Mouse (Mus musculus) limb, embryonic 13.5 days (tissue): ENCODE measurements around the gene Hinfp. TPM values are rescaled to one million over a fixed set of nuclear protein-coding genes. Genes with fewer than 3 reads are reported as not detected.
"Not testable (repeated sequence)": the region's sequence is repeated elsewhere in the genome, so short reads cannot be mapped to it uniquely, and the experiment has no call there.

Experiments
- ATAC-seq: fragments of 200-750 bp; cut with Nextera tagmentation; 2 replicates; pipeline ENCODE4 v1.8.0; 2017; ENCODE audit warnings: low read depth, moderate number of reproducible peaks, moderate TSS enrichment; ENCODE audit not compliant: low FRiP score
- H3K27ac ChIP-seq: fragments of 300-500 bp; sonication (generic); 2 replicates; pipeline ENCODE4 v1.5.1; 2015; ENCODE audit warnings: inconsistent platforms, mild to moderate bottlenecking, moderate library complexity
- H3K27me3 ChIP-seq: fragments of 300-500 bp; sonication (generic); 2 replicates; pipeline ENCODE4 v1.6.1; 2015; ENCODE audit warnings: mild to moderate bottlenecking, inconsistent platforms
- H3K36me3 ChIP-seq: fragments of 300-500 bp; sonication (generic); 2 replicates; pipeline ENCODE4 v1.6.1; 2015; ENCODE audit warnings: inconsistent platforms, mild to moderate bottlenecking, moderate library complexity
- H3K4me1 ChIP-seq: fragments of 300-500 bp; sonication (generic); 2 replicates; pipeline ENCODE4 v1.6.1; 2015; ENCODE audit warnings: inconsistent platforms
- H3K4me2 ChIP-seq: fragments of 300-500 bp; sonication (generic); replicated peaks from 2 replicates; pipeline ENCODE4 v1.6.1; 2015; ENCODE audit warnings: inconsistent platforms, mild to moderate bottlenecking, moderate library complexity
- H3K4me3 ChIP-seq: fragments of 300-500 bp; sonication (generic); 2 replicates; pipeline ENCODE4 v1.5.1; 2015; ENCODE audit warnings: moderate library complexity, mild to moderate bottlenecking, inconsistent platforms
- H3K9ac ChIP-seq: fragments of 300-500 bp; sonication (generic); 2 replicates; pipeline ENCODE4 v1.6.1; 2015; ENCODE audit warnings: mild to moderate bottlenecking, inconsistent platforms
- H3K9me3 ChIP-seq: fragments of 300-500 bp; sonication (generic); 2 replicates; pipeline ENCODE4 v1.6.1; 2016; ENCODE audit warnings: inconsistent platforms
- WGBS: fragments of 180-500 bp; shearing (Covaris S2); methylation state at CpG from one replicate; pipeline ENCODE4 v1.1.7; 2015; 5-methylcytosine and 5-hydroxymethylcytosine counted together
- polyA plus RNA-seq: library from polyadenylated mRNA; unstranded; fragments of >200 nt; fragmentation: Nextera tagmentation; extraction: Ambion mirVana; gene quantifications from 2 replicates; pipeline ENCODE4 v1.2.1, GENCODE M21; 2015

The Hinfp gene
- polyA plus RNA-seq, 1 experiment from 2014 or later, result 29.6 TPM

DNA sequence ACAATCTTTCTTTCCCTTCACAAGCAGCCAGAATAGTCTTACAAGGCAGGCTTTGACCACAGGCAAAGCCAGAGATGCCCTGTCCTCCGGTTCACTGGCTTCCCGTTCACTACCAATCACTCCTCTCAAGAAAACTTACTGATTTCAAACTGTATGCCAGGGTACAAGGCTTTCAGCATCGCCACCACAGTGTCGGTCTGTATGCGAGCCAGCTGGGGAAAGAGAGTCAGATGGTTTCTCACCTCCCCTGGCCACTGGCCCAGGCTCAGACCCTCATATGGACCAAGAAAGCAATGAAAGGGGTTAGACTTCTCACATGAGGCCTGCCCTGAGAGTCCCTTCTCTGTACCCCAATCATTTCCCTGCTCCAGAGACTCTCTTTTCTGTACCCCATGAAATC is 36.0 kb upstream of the Hinfp start:
- Histone ChIP-seq H3K36me3 (peaks cover 55% of the 10 kb centered on the region), H3K4me1 (peaks cover 20% of the 10 kb centered on the region), H3K27me3 (no peaks in the 10 kb centered on the region), H3K27ac (no peak overlapping the region), H3K4me3 (peak overlapping the region; percentile 0; the same call in 1 of the 2 replicates), H3K9me3 (no peaks in the 10 kb centered on the region), H3K4me2 (no peak overlapping the region), H3K9ac (0 out of 2 replicates have a peak overlapping the region, but pooled peaks have one; percentile 19)
- ATAC-seq, result no peak
- 87% methylated on average over 5 of the region's 5 CpGs for WGBS

DNA sequence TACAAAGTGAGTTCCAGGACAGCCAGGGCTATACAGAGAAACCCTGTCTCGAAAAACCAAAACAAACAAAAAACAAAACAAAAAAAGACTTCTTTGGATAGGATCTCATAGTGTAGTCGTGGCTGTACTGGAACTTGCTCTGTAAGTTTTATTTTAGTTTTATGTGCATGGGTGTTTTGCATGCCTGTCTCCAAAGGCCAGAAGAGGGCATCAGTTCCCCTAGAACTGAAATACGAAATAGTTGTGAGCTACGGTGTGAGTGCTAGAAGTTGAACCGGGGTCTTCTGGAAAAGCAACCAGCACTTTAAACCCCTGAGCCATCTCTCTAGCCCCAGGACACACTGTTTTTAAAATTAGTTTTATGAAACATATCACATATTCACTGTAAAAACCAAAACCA is 33.1 kb upstream of the Hinfp start:
- no peak overlapping the region for H3K4me3 ChIP-seq
- peaks cover 26% of the 10 kb centered on the region for H3K4me1 ChIP-seq
- no peaks in the 10 kb centered on the region for H3K27me3 ChIP-seq
- H3K36me3 ChIP-seq, result peaks cover 51% of the 10 kb centered on the region
- no peaks in the 10 kb centered on the region for H3K9me3 ChIP-seq
- WGBS, result 80% methylated on average over 5 of the region's 5 CpGs
- H3K4me2 ChIP-seq, result no peak overlapping the region
- no peak overlapping the region for H3K27ac ChIP-seq
- no peak overlapping the region for H3K9ac ChIP-seq
- ATAC-seq, result no peak

DNA sequence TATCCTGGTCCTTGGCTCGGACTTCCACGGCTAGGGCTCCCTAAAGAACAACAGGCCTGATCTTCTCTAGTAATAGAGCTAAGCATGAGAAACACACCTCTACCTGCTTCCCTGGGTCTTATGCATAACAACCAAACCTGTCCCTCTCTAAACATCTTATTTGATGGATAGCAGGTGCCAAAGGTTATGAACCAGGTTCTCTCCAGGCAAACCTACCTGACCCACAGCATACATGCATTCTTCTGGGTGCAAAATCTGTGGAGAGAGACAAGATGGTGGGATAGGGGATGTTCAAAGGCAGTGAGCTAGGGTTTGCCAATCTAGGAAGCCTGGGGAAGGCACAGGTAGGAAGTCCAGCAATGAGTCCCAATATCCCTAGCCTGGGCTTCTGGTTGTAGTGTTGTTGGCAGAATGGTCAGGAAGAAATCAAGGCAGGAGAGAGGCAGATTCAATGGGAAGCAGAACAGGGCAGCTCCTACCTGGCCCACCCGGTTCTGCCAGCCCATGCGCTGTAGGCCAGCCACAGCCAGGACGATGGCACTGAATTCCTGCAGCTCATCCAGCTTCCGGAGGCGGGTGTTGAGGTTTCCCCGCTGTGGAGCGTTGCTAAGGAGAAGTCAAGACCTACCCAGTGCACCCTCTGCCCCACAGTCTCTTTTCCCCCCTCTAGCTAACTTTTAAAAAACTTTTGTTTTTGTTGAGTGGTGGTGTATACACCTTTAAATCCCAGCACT is 32.1 kb upstream of the Hinfp start:
- no peak for ATAC-seq
- peaks cover 61% of the 10 kb centered on the region for H3K36me3 ChIP-seq
- no peaks in the 10 kb centered on the region for H3K9me3 ChIP-seq
- peaks cover 20% of the 10 kb centered on the region for H3K4me1 ChIP-seq
- H3K27ac ChIP-seq, result 0 out of 2 replicates have a peak overlapping the region, but pooled peaks have one; percentile 28
- peak overlapping the region; percentile 99; the same call in 1 of the 2 replicates for H3K9ac ChIP-seq
- H3K27me3 ChIP-seq, result no peaks in the 10 kb centered on the region
- H3K4me3 ChIP-seq, result peak overlapping the region; percentile 92
- WGBS, result 75% methylated on average over 9 of the region's 9 CpGs
- peak overlapping the region; percentile 73 for H3K4me2 ChIP-seq

DNA sequence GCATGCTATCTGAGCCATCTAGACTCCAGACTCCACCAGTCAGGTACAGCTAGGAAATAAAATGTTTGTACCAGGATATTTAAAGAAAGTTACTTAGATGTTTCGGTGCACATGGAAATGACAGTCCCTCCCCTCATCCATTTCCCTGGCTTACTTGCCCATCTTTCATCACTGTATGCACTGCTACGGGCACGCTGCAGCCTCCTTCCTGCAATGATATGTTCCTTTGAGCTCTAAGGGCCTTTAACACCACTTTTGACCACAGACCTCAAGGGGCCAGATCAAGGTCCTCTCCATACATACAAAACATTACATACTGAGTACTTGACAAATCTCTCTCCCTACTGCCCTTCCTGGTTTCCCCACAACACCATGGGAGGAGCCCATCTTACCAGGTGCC is 31.5 kb upstream of the Hinfp start:
- H3K27ac ChIP-seq, result peak overlapping the region; percentile 48; the same call in 1 of the 2 replicates
- peak overlapping the region; percentile 99 for H3K9ac ChIP-seq
- H3K4me1 ChIP-seq, result peaks cover 20% of the 10 kb centered on the region
- peak overlapping the region; percentile 92 for H3K4me3 ChIP-seq
- 76% methylated on average over 3 of the region's 3 CpGs for WGBS
- H3K27me3 ChIP-seq, result no peaks in the 10 kb centered on the region
- H3K36me3 ChIP-seq, result peaks cover 67% of the 10 kb centered on the region
- no peaks in the 10 kb centered on the region for H3K9me3 ChIP-seq
- peak overlapping the region; percentile 73 for H3K4me2 ChIP-seq
- no peak for ATAC-seq

DNA sequence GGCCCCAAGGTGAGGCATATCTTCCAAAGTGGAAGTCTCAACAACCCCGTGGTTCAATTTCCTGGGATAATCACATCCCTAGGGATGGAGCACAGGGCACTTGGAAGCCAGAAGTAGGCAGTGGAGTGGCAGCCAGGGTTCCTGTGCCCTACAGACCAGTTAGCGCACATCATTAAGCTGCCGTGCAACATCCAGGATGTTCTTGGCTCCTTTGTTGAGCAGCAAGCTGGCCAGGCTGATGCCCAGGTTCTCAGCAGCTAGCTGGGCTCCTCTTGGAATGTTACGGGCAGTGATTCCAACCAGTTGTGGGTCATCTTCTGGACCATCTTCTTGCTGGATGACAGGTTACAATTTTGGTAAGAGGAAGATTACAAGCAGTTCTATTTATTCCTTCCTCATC is 31.0 kb upstream of the Hinfp start:
- Histone ChIP-seq H3K36me3 (peaks cover 70% of the 10 kb centered on the region), H3K4me3 (peak overlapping the region; percentile 92), H3K4me1 (peaks cover 20% of the 10 kb centered on the region), H3K27ac (peak overlapping the region; percentile 48; the same call in 1 of the 2 replicates), H3K4me2 (peak overlapping the region; percentile 73), H3K9ac (peak overlapping the region; percentile 99)
- H3K9me3 ChIP-seq, H3K27me3 ChIP-seq, ATAC-seq: not testable (repeated sequence)
- 33% methylated on average over 4 of the region's 4 CpGs for WGBS

DNA sequence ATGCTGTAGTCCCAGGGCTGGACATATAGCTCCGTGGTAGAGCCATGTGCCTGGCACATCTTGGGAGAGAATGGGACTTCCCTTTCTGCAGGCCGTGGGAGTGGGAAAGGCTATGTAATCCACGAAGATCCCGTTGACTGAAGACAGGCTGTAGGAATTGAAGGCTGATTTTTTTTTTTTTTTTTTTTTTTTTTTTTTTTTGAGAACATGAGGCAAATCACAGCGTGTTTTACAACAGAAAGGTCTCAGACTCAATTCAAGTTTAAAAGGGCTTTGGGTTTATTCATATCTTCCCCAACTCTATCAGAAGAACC is 30.6 kb upstream of the Hinfp start:
- no peaks in the 10 kb centered on the region for H3K27me3 ChIP-seq
- 2% methylated on average over 5 of the region's 5 CpGs for WGBS
- H3K4me3 ChIP-seq, result peak overlapping the region; percentile 92
- peak overlapping the region; percentile 73 for H3K4me2 ChIP-seq
- no peaks in the 10 kb centered on the region for H3K9me3 ChIP-seq
- H3K9ac ChIP-seq, result peak overlapping the region; percentile 99
- peak overlapping the region; percentile 97; the same call in 1 of the 2 replicates for H3K27ac ChIP-seq
- peaks cover 70% of the 10 kb centered on the region for H3K36me3 ChIP-seq
- no peak for ATAC-seq
- H3K4me1 ChIP-seq, result peaks cover 20% of the 10 kb centered on the region

DNA sequence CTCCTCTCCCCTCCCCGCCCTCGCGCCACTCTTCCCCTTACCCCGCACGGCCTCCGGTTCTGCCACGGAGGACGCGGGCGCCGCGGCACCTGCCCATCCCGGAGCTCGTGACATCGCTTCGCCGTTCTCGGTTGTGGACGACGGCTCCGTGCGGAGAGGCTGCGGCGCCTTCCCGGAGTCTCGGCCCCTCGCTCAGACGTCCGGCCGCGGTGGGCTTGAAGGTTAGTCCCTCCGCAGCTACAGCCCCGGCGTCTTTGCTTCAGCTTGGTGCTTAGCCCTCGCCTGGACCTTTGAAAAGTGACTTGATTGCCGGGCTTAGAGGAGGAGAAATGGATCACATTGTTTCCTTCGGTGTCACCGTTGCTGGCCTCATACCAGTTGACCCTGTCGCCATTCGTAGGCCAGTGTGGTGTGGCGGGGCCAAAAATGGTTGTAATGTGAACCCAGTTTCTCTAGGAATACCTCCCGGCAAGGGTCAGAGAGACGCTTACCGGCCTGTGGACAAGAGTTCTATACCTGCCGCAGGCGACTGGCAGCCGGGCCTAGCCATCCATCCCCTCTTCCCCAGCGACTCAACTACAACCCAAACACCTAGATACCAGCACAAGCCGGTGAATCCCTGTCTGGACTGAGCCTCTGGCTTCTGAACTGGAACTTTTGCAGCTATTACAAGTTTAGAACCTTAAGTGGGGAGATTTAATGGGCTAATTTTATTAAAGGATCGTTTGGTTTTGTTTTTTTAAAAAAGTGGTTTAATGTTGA is 30.0 kb upstream of the Hinfp start:
- H3K9me3 ChIP-seq, result no peaks in the 10 kb centered on the region
- H3K27ac ChIP-seq, result peak overlapping the region; percentile 97
- no peaks in the 10 kb centered on the region for H3K27me3 ChIP-seq
- peaks cover 20% of the 10 kb centered on the region for H3K4me1 ChIP-seq
- H3K9ac ChIP-seq, result peak overlapping the region; percentile 99
- 0 out of 2 replicates have a peak, but pooled peaks have one; percentile 4 for ATAC-seq
- peak overlapping the region; percentile 73 for H3K4me2 ChIP-seq
- H3K4me3 ChIP-seq, result peak overlapping the region; percentile 92
- 0% methylated on average over 50 of the region's 50 CpGs for WGBS
- H3K36me3 ChIP-seq, result peaks cover 70% of the 10 kb centered on the region

DNA sequence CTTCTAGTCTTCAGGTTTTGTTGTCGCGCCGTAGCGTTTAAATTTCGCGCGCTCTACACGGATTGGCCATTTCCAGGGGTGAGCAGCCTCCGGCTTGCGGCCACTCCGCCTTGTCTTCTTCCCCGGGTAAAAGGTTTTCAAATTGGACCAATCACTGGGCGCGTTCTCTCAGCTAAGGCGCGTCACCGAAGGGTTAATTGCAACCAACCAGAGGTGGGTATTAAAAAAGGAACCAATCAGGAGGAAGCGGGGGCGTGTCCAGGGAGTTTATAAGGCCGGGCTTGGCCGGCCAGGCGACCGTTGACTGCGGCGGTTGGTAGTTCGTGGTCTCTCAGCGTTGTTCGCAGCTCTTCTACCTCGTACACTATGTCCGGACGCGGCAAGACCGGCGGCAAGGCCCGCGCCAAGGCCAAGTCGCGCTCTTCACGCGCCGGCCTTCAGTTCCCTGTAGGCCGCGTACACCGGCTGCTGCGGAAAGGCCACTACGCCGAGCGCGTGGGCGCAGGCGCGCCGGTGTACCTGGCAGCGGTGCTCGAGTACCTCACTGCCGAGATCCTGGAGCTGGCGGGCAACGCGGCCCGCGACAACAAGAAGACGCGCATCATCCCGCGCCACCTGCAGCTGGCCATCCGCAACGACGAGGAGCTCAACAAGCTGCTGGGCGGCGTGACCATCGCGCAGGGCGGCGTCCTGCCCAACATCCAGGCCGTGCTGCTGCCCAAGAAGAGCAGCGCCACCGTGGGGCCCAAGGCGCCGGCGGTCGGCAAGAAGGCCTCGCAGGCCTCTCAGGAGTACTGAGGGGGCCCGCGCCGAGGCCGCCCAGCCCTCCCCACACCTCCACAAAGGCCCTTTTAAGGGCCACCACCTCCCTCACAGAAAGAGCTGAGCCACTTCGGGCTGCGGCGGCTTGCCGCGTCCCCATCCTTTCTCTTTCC is 29.2 kb upstream of the Hinfp start, which contains the start of gene H2afx:
TSS of gene H2afx (plus strand) at position 299 of the 935 bp plus-strand sequence.
- Histone ChIP-seq H3K4me1 (peaks cover 20% of the 10 kb centered on the region), H3K36me3 (peaks cover 74% of the 10 kb centered on the region), H3K9ac (peak within 1 kb of the TSS; percentile 99), H3K27me3 (no peaks in the 10 kb centered on the region), H3K9me3 (no peaks in the 10 kb centered on the region), H3K27ac (peak within 1 kb of the TSS; percentile 97), H3K4me3 (peak within 1 kb of the TSS; percentile 92), H3K4me2 (peak within 1 kb of the TSS; percentile 73)
- ATAC-seq, result peak; percentile 97
- under 1% methylated on average over 91 of the region's 91 CpGs for WGBS

DNA sequence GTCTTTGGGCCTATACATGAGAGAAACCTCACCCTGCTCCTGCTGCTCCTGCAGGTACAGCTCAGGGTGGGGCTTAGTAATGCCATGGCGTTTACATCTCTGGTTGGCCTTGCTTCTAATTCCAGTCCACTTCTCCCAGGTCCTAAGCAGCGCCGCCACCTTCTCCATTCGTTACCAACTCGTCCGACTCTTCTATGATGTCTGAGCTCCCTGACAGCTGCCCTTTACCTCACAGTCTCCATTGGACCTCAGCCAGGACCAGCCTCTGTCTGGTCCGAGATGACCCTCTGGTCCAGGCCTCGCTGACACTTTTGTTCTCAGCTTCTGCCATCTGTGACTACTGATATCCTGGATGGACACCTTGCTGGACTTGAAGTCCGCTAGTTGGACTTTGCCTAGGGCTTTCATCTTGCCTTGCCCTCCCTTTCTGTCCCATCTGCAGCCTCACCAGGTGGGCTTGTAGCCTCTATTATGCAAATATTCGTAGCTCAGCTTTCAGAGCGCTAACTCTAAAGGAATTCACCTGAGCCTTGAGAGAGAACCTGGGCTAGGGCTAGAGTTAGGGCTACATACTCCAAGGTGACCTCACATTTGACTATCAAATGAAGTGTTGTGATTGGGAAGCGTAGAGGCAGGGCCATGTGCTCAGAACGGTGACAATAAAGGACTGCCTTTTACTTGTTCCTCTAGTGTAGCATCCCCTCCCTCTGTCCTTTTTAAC is 27.6 kb upstream of the Hinfp start:
- no peak overlapping the region for H3K4me3 ChIP-seq
- H3K27ac ChIP-seq, result no peak overlapping the region
- peaks cover 73% of the 10 kb centered on the region for H3K36me3 ChIP-seq
- 97% methylated on average over 13 of the region's 13 CpGs for WGBS
- no peak for ATAC-seq
- H3K27me3 ChIP-seq, result no peaks in the 10 kb centered on the region
- no peak overlapping the region for H3K4me2 ChIP-seq
- H3K9ac ChIP-seq, result no peak overlapping the region
- peaks cover 21% of the 10 kb centered on the region for H3K4me1 ChIP-seq
- no peaks in the 10 kb centered on the region for H3K9me3 ChIP-seq

DNA sequence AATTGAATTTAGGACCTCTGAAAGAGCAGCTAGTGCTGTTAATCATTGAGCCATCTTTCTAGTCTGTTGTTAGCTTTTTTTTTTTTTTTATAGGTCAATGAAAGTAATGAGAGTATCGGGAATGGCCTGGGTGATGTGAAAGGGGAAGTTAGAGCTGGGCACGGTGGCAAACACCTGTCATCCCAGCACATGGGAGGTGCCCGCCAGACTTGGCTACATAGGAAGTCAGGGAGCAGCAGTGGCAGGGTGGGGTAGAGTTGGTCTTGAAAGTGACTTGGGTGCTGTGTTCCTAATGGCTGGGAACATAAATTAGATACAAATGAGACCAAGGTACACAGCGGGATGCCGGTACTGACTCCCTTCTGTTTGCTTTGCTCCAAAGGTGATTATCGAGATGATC is 25.3 kb upstream of the Hinfp start:
- no peaks in the 10 kb centered on the region for H3K9me3 ChIP-seq
- no peak overlapping the region for H3K4me2 ChIP-seq
- H3K4me1 ChIP-seq, result peaks cover 12% of the 10 kb centered on the region
- no peaks in the 10 kb centered on the region for H3K27me3 ChIP-seq
- H3K4me3 ChIP-seq, result no peak overlapping the region
- 87% methylated on average over 6 of the region's 6 CpGs for WGBS
- H3K36me3 ChIP-seq, result peaks cover 57% of the 10 kb centered on the region
- ATAC-seq, result no peak
- H3K27ac ChIP-seq, result no peak overlapping the region
- no peak overlapping the region for H3K9ac ChIP-seq

DNA sequence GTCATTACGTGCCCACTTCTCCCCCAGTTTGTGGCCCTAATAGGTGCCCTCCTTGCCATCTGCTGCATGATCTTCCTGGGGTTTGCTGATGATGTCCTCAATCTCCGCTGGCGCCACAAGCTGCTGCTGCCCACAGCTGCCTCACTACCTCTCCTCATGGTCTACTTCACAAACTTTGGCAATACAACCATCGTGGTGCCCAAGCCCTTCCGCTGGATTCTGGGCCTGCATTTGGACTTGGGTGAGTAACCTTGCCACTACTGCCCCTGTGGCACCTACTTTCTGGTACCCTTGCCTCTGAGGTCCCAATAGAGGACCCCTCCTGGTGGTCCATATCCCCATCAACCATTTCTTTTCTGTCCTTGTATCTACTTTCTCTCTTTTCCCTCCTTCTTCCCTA is 22.5 kb upstream of the Hinfp start:
- H3K4me1 ChIP-seq, result peaks cover 13% of the 10 kb centered on the region
- H3K9ac ChIP-seq, result peak overlapping the region; percentile 90
- H3K27ac ChIP-seq, result no peak overlapping the region
- H3K4me2 ChIP-seq, result peak overlapping the region; percentile 89
- H3K4me3 ChIP-seq, result peak overlapping the region; percentile 79
- WGBS, result 89% methylated on average over 5 of the region's 5 CpGs
- no peaks in the 10 kb centered on the region for H3K27me3 ChIP-seq
- no peak for ATAC-seq
- peaks cover 46% of the 10 kb centered on the region for H3K36me3 ChIP-seq
- no peaks in the 10 kb centered on the region for H3K9me3 ChIP-seq
